Mouse (Mus musculus) thymus, postnatal 0 days (tissue): ENCODE measurements around the gene Zhx3. TPM values are rescaled to one million over a fixed set of nuclear protein-coding genes. Genes with fewer than 3 reads are reported as not detected.

ENCODE experiments used
- DNase-seq: peaks from one replicate; pipeline ENCODE4 v3.0.0-alpha.2; 2015; ENCODE audit warnings: low spot score
- polyA plus RNA-seq: library from polyadenylated mRNA; unstranded; fragments of >200 nt; fragmentation: Nextera tagmentation; extraction: Ambion mirVana; gene quantifications from 2 replicates; pipeline ENCODE4 v1.2.1, GENCODE M21; 2015

Gene Zhx3
- polyA plus RNA-seq, 1 experiment from 2014 or later: 7.4 TPM

GRCm38 (mm10) chr2:160882436-160882835 lies 9.6 kb upstream of the Zhx3 start:
- DNase-seq: no peak

- no peak for DNase-seq
These were observed 8.8 kb upstream of the Zhx3 start for GRCm38 (mm10) chr2:160881462-160882101.

- DNase-seq: no peak
These were observed 7.8 kb upstream of the Zhx3 start, which contains the start of gene Lpin3 for GRCm38 (mm10) chr2:160880453-160881195. TSS of gene Lpin3 (plus strand) at chr2:160880670.

GRCm38 (mm10) chr2:160876115-160876514 lies 3.3 kb upstream of the Zhx3 start:
- peak; percentile 34 for DNase-seq

GRCm38 (mm10) chr2:160874231-160874877 lies 1.6 kb upstream of the Zhx3 start:
- DNase-seq: no peak

GRCm38 (mm10) chr2:160872395-160872794 lies 403 bp downstream of the Zhx3 start:
- peak; percentile 79 for DNase-seq

GRCm38 (mm10) chr2:160871310-160871709 lies 1.5 kb downstream of the Zhx3 start:
- DNase-seq: no peak

GRCm38 (mm10) chr2:160869446-160869845 lies 3.4 kb downstream of the Zhx3 start:
- no peak for DNase-seq

GRCm38 (mm10) chr2:160865266-160865665 lies 7.5 kb downstream of the Zhx3 start:
- DNase-seq: no peak

- no peak for DNase-seq
These were observed 8.7 kb downstream of the Zhx3 start for GRCm38 (mm10) chr2:160864112-160864511.

- DNase-seq: no peak
These were observed 12.4 kb downstream of the Zhx3 start for GRCm38 (mm10) chr2:160860363-160860762.

GRCm38 (mm10) chr2:160856359-160857102 lies 16.3 kb downstream of the Zhx3 start:
- DNase-seq: no peak

GRCm38 (mm10) chr2:160854687-160855086 lies 18.1 kb downstream of the Zhx3 start:
- no peak for DNase-seq

GRCm38 (mm10) chr2:160850360-160850759 lies 22.4 kb downstream of the Zhx3 start:
- DNase-seq: no peak

- DNase-seq: no peak
These were observed 23.1 kb downstream of the Zhx3 start for GRCm38 (mm10) chr2:160849617-160850240.

- DNase-seq: no peak
These were observed 24.6 kb downstream of the Zhx3 start for GRCm38 (mm10) chr2:160848186-160848585.

- no peak for DNase-seq
These were observed 25.1 kb downstream of the Zhx3 start for GRCm38 (mm10) chr2:160847664-160848063.

- DNase-seq: no peak
These were observed 32.0 kb downstream of the Zhx3 start for GRCm38 (mm10) chr2:160840838-160841237.

GRCm38 (mm10) chr2:160810802-160811201 lies 62.0 kb downstream of the Zhx3 start:
- DNase-seq: no peak

- DNase-seq: no peak
These were observed 62.4 kb downstream of the Zhx3 start for GRCm38 (mm10) chr2:160810376-160810775.

GRCm38 (mm10) chr2:160806091-160806521 lies 66.7 kb downstream of the Zhx3 start:
- DNase-seq: no peak
